Mouse (Mus musculus) intestine, embryonic 16.5 days (tissue): ENCODE data around the gene Syndig1. TPM values are rescaled to one million over a fixed set of nuclear protein-coding genes. Genes with fewer than 3 reads are reported as not detected.

Source experiments
- ATAC-seq: fragments of 200-750 bp; cut with Nextera tagmentation; 2 replicates; pipeline ENCODE4 v1.8.0; 2017; ENCODE audit warnings: moderate TSS enrichment, moderate library complexity
- H3K27ac ChIP-seq: fragments of 300-500 bp; sonication (generic); 2 replicates; pipeline ENCODE4 v1.5.1; 2014; ENCODE audit warnings: mild to moderate bottlenecking, low read length
- H3K27me3 ChIP-seq: fragments of 300-500 bp; sonication (generic); replicated peaks from 2 replicates; pipeline ENCODE4 v1.6.1; 2014; ENCODE audit warnings: low read length, control low read depth, mixed read lengths; ENCODE audit not compliant: control insufficient read depth, insufficient read depth
- H3K36me3 ChIP-seq: fragments of 300-500 bp; sonication (generic); 2 replicates; pipeline ENCODE4 v1.6.1; 2014; ENCODE audit warnings: low read length, control low read depth; ENCODE audit not compliant: control insufficient read depth, insufficient read depth
- H3K4me1 ChIP-seq: fragments of 300-500 bp; sonication (generic); 2 replicates; pipeline ENCODE4 v1.6.1; 2014; ENCODE audit warnings: low read length, control low read depth, mixed read lengths; ENCODE audit not compliant: control insufficient read depth, insufficient read depth
- H3K4me2 ChIP-seq: fragments of 300-500 bp; sonication (generic); 2 replicates; pipeline ENCODE4 v1.6.1; 2014; ENCODE audit warnings: low read depth, low read length, control low read depth
- H3K4me3 ChIP-seq: fragments of 300-500 bp; sonication (generic); 2 replicates; pipeline ENCODE4 v1.5.1; 2014; ENCODE audit warnings: mild to moderate bottlenecking, low read length
- H3K9ac ChIP-seq: fragments of 300-500 bp; sonication (generic); 2 replicates; pipeline ENCODE4 v1.6.1; 2014; ENCODE audit warnings: low read depth, low read length
- H3K9me3 ChIP-seq: fragments of 300-500 bp; sonication (generic); 2 replicates; pipeline ENCODE4 v1.6.1; 2016; ENCODE audit warnings: low read length, control low read depth; ENCODE audit not compliant: control insufficient read depth
- WGBS: fragments of 180-500 bp; shearing (Covaris S2); extraction: QIAGEN DNeasy Blood & Tissue Kit; methylation state at CpG from one replicate; pipeline ENCODE4 v1.1.7; 2014; 5-methylcytosine and 5-hydroxymethylcytosine counted together
- polyA plus RNA-seq: library from polyadenylated mRNA; unstranded; fragments of >200 nt; fragmentation: Nextera tagmentation; extraction: Ambion mirVana; gene quantifications from 2 replicates; pipeline ENCODE4 v1.2.1, GENCODE M21; 2015

The Syndig1 gene
- polyA plus RNA-seq, 1 experiment from 2014 or later, result 8.8 TPM

DNA sequence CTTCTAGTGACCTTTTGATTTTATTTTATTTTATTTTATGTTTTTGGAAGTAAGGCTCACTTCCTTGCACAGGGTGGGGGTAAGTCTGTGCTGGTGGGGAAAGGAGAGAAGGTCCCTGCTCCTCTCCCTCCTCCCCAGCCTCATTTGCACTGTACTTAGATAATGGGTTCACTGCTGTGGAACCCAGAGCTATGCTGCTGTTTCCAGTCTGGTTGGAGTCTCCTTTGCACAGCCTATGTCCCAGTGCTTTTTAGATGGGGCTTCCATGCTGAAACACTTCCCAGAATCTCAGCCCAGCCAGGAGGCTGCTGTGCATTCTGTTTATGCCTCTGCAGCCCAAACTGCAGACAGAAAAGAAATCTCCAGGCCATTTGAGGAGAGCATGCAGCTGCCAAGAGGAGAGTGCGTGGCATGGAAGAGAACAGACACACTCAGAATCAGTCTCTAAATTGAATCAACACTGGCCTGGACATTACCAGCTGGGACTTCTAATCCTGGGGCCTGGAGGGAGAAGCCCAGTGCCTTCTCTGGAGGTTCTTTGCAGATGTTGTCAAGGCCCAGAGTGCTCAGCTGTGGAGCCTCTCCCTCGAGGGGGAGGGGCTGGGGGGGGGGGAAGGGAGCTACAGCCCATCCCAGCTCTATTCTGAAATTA, 104.4 kb downstream of the Syndig1 start:
- no peaks in the 10 kb centered on the region for H3K4me1 ChIP-seq
- H3K27me3 ChIP-seq, result no peaks in the 10 kb centered on the region
- WGBS, result 33% methylated on average over 2 of the region's 2 CpGs
- no peak overlapping the region for H3K27ac ChIP-seq
- peak; percentile 72 for ATAC-seq
- H3K9me3 ChIP-seq, result no peaks in the 10 kb centered on the region
- no peak overlapping the region for H3K4me3 ChIP-seq
- H3K4me2 ChIP-seq, result no peak overlapping the region
- H3K9ac ChIP-seq, result no peak overlapping the region
- H3K36me3 ChIP-seq, result no peaks in the 10 kb centered on the region

DNA sequence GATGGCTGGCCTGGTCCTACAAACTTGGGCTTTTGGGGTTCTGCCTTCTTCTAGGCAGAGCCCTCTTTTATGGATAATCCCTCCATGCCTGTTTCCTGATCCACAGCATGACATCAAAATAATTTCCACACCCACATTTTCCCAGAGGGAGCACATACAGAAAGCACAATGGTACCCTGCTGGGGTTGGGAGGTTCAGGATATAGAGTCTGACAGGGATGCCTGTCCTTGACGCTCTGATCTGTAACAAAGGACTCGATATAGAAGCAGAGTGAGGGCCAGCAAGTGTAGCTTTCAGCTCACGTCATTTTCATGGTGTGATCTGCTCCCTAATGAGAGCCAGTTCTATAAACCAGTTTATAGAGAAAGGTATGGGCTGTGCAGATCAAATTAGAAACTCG, 105.1 kb downstream of the Syndig1 start:
- Histone ChIP-seq H3K27ac (no peak overlapping the region), H3K4me3 (no peak overlapping the region), H3K36me3 (no peaks in the 10 kb centered on the region), H3K9ac (no peak overlapping the region), H3K27me3 (no peaks in the 10 kb centered on the region), H3K9me3 (no peaks in the 10 kb centered on the region), H3K4me1 (no peaks in the 10 kb centered on the region), H3K4me2 (no peak overlapping the region)
- ATAC-seq, result no peak
- 56% methylated on average over 4 of the region's 4 CpGs for WGBS

GRCm38 (mm10) chr2:149938829-149939228, 109.8 kb downstream of the Syndig1 start:
- Histone ChIP-seq H3K4me3 (no peak overlapping the region), H3K4me1 (no peaks in the 10 kb centered on the region), H3K4me2 (no peak overlapping the region), H3K9me3 (no peaks in the 10 kb centered on the region), H3K9ac (no peak overlapping the region), H3K36me3 (no peaks in the 10 kb centered on the region), H3K27ac (no peak overlapping the region), H3K27me3 (no peaks in the 10 kb centered on the region)
- whole genome bisulfite sequencing, result 64% methylated on average over 4 of the region's 4 CpGs
- no peak for ATAC-seq

- Histone ChIP-seq H3K27me3 (no peaks in the 10 kb centered on the region), H3K4me1 (no peaks in the 10 kb centered on the region), H3K36me3 (no peaks in the 10 kb centered on the region), H3K4me2 (no peak overlapping the region), H3K4me3 (no peak overlapping the region), H3K27ac (no peak overlapping the region), H3K9ac (no peak overlapping the region), H3K9me3 (no peaks in the 10 kb centered on the region)
- 50% methylated on average over 2 of the region's 2 CpGs for WGBS
- ATAC-seq, result no peak
Measured at GRCm38 (mm10) chr2:149939586-149939985, 110.6 kb downstream of the Syndig1 start.

DNA sequence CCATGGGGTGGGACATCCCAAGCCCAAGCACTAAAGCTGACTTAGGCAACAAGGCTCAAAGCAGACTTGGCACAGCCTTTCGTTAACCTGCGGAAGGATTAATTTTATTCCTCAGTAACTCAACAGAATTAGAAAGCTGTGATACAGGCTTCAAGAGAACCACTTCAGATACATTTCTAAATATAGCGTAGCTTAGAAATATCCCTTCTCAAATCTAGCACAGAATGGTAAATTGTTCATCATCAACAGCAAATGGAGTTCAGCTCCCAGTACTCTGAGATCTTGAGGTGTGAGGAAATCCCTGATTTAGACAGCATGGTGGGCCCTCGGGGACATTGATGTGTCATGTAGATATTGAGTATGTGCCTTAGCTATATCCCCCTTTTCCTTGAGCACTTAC, 121.6 kb downstream of the Syndig1 start:
- WGBS, result 88% methylated on average over 4 of the region's 4 CpGs
- H3K27ac ChIP-seq, result no peak overlapping the region
- no peak overlapping the region for H3K4me3 ChIP-seq
- H3K9me3 ChIP-seq, result no peaks in the 10 kb centered on the region
- H3K4me2 ChIP-seq, result no peak overlapping the region
- H3K9ac ChIP-seq, result no peak overlapping the region
- H3K36me3 ChIP-seq, result no peaks in the 10 kb centered on the region
- H3K4me1 ChIP-seq, result no peaks in the 10 kb centered on the region
- no peak for ATAC-seq
- no peaks in the 10 kb centered on the region for H3K27me3 ChIP-seq

- Histone ChIP-seq H3K4me3 (no peak overlapping the region), H3K9ac (no peak overlapping the region), H3K36me3 (no peaks in the 10 kb centered on the region), H3K4me1 (no peaks in the 10 kb centered on the region), H3K27me3 (no peaks in the 10 kb centered on the region), H3K27ac (no peak overlapping the region), H3K9me3 (no peaks in the 10 kb centered on the region), H3K4me2 (no peak overlapping the region)
- no peak for ATAC-seq
- WGBS, result 78% methylated on average over 4 of the region's 4 CpGs
Measured at GRCm38 (mm10) chr2:149971014-149971413, 142.0 kb downstream of the Syndig1 start.

GRCm38 (mm10) chr2:149973583-149973982, 144.6 kb downstream of the Syndig1 start:
- no peak overlapping the region for H3K27ac ChIP-seq
- no peak overlapping the region for H3K4me3 ChIP-seq
- H3K4me2 ChIP-seq, result no peak overlapping the region
- H3K27me3 ChIP-seq, result no peaks in the 10 kb centered on the region
- 24% methylated on average over 6 of the region's 6 CpGs for WGBS
- H3K36me3 ChIP-seq, result no peaks in the 10 kb centered on the region
- H3K4me1 ChIP-seq, result no peaks in the 10 kb centered on the region
- no peaks in the 10 kb centered on the region for H3K9me3 ChIP-seq
- no peak overlapping the region for H3K9ac ChIP-seq
- no peak for ATAC-seq

DNA sequence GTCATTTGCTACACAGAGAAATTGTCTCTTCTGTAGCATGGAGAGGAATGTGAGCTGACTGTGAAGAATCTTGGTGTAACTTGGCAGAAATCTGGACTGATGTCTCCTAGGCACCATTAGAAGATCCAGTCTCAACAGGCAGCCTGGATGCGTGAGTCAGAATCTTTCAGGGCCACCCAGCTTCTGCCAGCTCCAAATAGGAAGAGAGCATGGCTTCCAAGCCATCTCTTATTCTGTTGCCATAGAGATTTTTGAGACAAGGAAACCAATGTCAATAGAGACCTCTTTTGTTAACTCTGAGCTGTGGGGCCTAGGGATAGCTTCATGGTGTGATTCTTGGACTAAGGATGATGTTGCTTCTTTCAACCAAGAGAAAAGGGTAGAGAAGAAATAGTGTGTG, 151.4 kb downstream of the Syndig1 start:
- no peak for ATAC-seq
- Histone ChIP-seq H3K27ac (no peak overlapping the region), H3K36me3 (no peaks in the 10 kb centered on the region), H3K4me3 (no peak overlapping the region), H3K4me2 (no peak overlapping the region), H3K4me1 (no peaks in the 10 kb centered on the region), H3K27me3 (no peaks in the 10 kb centered on the region), H3K9ac (no peak overlapping the region), H3K9me3 (no peaks in the 10 kb centered on the region)
- 69% methylated on average over 1 of the region's 1 CpGs for WGBS

DNA sequence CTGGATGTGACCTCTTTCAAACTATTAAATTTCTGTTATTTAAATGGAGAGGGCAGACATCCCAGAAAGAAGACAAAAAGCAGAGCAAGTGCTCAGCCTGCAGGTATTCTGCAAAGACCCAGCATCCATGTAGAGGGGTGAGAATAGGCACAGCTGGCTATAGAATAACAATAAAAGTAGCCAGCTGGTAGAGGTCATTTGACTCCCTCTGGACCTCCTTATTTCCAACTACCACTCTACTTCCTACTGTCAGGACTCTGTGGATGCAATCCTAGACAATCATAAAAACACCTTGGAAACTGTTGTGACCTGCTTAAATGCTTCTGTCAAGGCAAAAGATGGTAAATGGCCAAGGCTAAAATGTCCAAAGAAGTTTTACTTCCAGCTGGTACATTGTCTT, 153.5 kb downstream of the Syndig1 start:
- no peak for ATAC-seq
- Histone ChIP-seq H3K4me1 (no peaks in the 10 kb centered on the region), H3K4me2 (no peak overlapping the region), H3K4me3 (no peak overlapping the region), H3K27ac (no peak overlapping the region), H3K9ac (no peak overlapping the region), H3K27me3 (no peaks in the 10 kb centered on the region), H3K36me3 (no peaks in the 10 kb centered on the region), H3K9me3 (no peaks in the 10 kb centered on the region)

GRCm38 (mm10) chr2:149983107-149983506, 154.1 kb downstream of the Syndig1 start:
- Histone ChIP-seq H3K27ac (no peak overlapping the region), H3K36me3 (no peaks in the 10 kb centered on the region), H3K27me3 (no peaks in the 10 kb centered on the region), H3K4me1 (no peaks in the 10 kb centered on the region), H3K4me2 (no peak overlapping the region), H3K9me3 (no peaks in the 10 kb centered on the region), H3K9ac (no peak overlapping the region), H3K4me3 (no peak overlapping the region)
- 81% methylated on average over 1 of the region's 1 CpGs for WGBS
- ATAC-seq, result no peak
